Mouse (Mus musculus) cerebellum, postnatal 36 days (tissue): ENCODE results near the gene Ppp2r2c.

Source experiments
- DNase-seq, 2 experiments: peaks; one replicate each; pipeline ENCODE4 v3.0.0; 2021 to 2022; ENCODE audit warnings: mixed read lengths in 2 of 2

The Ppp2r2c gene

DNA sequence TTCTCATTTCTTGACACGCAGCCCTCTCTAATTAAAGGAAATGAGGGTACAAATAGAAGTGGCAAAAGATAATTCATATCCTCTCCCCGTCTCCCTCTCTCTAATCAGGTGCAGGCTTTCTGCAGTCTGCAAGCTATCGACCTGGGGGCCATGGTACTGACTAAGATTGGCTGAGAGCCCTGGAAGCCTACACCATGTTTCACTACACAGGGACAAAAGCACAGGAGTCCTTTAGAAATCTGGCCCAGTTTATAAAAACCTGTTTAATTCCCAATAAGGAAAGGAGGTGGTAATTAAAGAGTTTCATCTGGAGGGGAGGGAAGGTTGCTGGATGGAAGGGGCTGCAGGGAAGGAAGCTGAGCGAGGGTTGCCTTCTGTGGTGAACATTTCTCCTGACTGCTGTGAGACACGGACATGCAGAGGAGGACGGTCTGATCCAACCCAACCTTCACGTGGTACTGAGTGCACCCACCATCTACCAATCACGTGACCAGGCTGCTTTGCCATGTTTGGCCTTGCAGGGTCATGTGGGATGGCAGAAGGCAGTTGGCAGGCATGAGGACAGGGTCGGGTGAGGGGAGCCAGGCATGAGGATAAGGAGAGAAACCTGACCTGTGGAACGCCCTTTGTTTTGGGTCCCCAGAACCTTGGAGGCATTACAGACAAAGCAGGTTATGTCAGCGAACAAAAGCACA lies 30.2 kb downstream of the Ppp2r2c start:
- no peak for DNase-seq

DNA sequence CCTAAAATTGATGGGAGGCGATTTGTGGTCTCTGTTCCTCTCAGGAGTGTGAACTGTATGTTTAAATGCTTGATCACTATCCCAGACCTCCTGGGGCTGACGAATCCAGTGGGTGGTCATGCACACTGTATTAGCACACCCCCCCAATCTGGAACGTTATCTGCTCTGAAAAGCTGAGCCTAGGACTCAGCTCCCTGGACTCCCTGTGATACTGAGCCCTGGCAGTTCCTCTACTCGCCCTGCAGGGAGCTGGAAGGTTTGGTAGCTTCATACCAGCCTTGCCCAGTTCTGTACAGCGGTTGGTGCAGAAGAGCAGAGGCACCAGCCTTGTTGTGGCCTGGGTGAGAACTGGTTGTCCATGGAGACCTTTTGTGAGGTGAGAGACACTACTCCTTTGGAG lies 31.1 kb downstream of the Ppp2r2c start:
- DNase-seq, result no peak

GRCm38 (mm10) chr5:36900189-36900619 lies 31.9 kb downstream of the Ppp2r2c start:
- no peak for DNase-seq

DNA sequence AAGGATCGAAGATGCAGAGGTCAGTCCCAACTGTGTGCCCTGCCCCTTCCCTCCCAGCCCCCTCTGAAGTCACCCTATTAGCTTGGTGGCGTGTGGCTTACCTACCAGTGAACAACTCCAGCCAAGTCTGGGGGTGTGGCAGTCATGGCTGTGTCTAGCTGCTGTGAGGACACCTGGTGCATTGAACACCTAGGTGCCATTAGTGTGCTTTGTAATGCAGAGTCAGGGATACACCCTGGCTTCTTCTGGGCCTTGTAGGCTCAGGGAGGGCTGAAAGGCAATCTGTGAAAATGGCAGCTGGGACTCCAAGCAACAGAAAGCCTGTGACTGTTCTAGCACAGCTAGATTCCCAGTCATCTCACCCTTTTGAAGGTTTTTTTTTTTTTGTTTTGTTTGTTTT lies 34.5 kb downstream of the Ppp2r2c start:
- no peak for DNase-seq

GRCm38 (mm10) chr5:36904131-36904530 lies 35.8 kb downstream of the Ppp2r2c start:
- peak; percentile 84 to 85 for DNase-seq

- no peak for DNase-seq
Observed at GRCm38 (mm10) chr5:36904703-36905102, 36.4 kb downstream of the Ppp2r2c start.

DNA sequence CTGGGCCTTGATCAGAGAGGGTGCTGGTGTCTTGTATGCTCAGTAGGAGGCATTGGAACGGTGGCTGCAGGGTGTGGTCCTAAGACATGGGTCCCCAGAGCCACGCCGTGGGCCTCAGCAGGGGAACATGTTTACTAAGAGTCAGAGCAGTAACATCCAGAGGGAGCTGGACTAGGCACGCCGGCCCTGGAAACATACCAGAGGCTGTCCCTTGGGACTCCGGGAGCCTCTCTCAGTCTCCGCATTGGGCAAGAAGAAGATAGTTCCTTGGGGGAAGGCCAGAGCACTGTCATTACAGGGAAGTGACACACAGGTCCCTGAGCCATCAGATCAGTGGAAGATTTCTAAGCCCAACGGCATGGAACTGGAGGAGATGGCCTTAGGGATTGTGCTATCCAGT lies 36.9 kb downstream of the Ppp2r2c start:
- no peak for DNase-seq

GRCm38 (mm10) chr5:36907695-36908094 lies 39.4 kb downstream of the Ppp2r2c start:
- DNase-seq, result no peak

- DNase-seq, result peak in 1 of 2 experiments; percentile 56
Observed at GRCm38 (mm10) chr5:36909545-36909944, 41.2 kb downstream of the Ppp2r2c start.

- DNase-seq, result no peak
Observed at GRCm38 (mm10) chr5:36910980-36911379, 42.7 kb downstream of the Ppp2r2c start.

GRCm38 (mm10) chr5:36911759-36912352 lies 43.5 kb downstream of the Ppp2r2c start:
- DNase-seq, result no peak

DNA sequence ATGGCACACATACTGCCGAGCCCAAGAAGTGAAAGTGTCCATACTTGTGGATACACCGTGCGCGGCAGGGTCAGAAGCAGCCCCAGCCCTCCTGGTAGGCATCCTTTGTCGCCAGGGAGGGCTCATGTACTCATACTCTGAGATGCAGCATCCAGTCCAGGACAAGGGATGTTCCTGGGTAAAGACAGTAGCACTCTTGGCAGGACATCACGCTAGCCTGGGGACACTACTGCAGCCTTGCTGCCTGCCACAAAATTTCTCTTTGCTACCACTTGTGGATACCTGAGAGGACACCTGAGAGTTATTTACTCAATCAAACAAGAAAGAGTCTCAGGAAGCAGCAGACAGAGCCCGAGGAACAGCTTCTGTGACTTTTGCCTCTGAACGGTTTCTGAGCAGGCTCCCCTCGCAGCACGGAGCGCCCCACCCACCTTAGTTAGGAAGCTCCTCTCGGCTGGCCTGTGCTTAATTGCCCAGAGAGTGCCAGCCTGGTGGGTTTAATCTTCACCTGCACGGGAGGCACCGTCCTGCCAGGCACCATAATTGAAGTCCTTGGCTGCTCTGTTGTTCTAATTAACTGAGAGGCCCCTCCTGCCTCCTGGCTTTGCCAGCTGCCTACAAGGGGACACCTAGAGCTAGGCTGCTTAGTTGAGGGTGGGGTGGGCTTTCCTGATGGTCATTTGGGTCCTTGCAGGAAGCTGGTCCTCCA lies 44.4 kb downstream of the Ppp2r2c start:
- no peak for DNase-seq

- no peak for DNase-seq
Observed at GRCm38 (mm10) chr5:36915256-36915655, 46.9 kb downstream of the Ppp2r2c start.

DNA sequence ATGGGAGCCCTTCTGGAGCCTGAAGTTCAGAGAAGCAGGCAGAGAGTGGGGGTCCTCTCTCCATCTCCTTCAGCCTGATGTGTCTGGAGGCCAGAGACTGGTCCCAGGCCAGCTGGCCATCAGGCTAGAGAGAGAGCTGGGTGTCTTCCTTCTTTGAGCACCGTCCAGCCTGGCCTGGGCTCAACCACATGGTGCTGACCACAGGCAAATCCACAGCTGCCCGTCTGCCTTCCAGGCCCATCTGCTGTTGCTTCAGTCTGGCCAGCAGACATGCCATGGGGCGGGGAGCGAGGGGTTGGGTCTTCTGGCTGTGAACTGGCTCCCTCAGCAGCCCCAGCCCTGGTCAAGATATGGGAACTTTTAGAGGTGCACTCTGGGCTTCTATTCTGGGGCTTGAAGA lies 48.3 kb downstream of the Ppp2r2c start:
- DNase-seq, result peak in 1 of 2 experiments; percentile 63

- peak in 1 of 2 experiments; percentile 18 for DNase-seq
Observed at GRCm38 (mm10) chr5:36917245-36917644, 48.9 kb downstream of the Ppp2r2c start.

DNA sequence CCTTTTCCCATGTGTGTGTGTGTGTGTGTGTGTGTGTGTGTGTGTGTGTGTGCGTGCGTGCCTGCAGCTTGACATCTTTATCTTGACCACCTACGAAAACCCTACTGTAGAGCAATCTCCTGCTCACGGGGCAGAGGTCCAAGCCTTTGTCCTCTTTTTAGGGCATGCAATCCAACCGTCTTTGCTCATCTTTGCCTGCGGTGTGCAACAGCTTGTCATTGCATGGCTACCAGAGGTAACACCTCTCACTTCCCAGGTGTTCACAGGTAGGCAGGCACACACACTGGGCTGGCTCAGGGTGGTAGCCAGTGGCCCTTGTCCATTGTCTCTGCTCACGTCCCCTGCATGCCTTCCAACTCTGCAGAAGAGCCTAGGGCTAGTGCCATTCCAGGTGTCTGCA lies 49.7 kb downstream of the Ppp2r2c start:
- no peak for DNase-seq

DNA sequence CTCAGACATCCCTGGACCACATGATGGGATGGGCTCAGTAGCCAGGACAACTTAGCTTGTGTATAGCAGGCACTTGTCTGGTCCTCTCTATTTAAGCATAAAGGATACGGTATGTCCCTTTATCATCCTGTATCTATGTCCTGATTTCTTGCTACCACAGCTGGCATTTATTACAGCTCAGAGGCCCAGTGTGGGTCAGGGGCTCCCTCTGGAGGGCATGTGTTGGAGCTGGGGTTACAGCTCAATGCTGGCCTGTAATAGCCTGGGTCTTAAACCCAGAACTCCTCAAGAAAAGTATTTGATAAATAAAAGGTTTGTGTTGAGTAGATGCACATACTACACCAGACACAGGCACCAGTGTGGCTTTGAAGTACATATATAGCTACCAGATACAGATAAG lies 51.8 kb downstream of the Ppp2r2c start:
- DNase-seq, result no peak

DNA sequence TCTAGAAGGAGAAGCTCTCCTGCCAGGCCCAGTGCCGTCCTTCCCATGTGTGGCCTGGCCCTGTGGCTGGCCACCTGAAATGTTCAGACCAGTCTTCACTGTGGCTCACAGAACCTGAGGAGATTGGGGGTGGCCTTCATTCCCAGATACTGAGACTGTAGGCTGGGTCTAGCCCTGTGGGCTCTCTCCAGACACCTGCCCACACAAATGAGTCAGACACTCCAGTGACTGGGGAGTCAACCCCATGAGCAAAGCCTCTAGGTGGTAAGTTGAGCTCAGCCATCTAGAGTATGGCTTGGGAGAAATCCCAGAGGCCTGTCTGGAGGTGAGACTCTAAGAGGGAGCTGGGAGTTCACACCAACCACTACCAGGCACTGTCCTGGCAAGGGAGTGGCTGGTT lies 53.6 kb downstream of the Ppp2r2c start:
- no peak for DNase-seq

DNA sequence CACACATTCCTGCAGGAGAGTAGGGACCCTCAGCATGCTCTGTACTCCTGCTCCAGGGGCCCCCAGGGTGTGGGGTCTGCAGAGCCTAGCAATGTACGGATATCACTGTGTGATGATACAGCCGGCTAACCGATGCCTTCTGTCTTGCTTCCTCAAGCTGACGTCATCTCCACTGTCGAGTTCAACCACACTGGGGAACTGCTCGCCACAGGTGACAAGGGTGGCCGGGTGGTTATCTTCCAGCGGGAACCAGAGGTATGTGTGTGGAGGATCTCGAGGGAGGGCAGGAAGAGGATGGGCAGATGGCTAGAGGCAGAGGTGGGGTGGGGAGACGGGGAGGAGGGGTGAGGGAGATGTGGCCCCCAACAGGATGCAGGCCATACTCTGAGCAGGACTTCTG lies 54.5 kb downstream of the Ppp2r2c start:
- DNase-seq, result no peak

DNA sequence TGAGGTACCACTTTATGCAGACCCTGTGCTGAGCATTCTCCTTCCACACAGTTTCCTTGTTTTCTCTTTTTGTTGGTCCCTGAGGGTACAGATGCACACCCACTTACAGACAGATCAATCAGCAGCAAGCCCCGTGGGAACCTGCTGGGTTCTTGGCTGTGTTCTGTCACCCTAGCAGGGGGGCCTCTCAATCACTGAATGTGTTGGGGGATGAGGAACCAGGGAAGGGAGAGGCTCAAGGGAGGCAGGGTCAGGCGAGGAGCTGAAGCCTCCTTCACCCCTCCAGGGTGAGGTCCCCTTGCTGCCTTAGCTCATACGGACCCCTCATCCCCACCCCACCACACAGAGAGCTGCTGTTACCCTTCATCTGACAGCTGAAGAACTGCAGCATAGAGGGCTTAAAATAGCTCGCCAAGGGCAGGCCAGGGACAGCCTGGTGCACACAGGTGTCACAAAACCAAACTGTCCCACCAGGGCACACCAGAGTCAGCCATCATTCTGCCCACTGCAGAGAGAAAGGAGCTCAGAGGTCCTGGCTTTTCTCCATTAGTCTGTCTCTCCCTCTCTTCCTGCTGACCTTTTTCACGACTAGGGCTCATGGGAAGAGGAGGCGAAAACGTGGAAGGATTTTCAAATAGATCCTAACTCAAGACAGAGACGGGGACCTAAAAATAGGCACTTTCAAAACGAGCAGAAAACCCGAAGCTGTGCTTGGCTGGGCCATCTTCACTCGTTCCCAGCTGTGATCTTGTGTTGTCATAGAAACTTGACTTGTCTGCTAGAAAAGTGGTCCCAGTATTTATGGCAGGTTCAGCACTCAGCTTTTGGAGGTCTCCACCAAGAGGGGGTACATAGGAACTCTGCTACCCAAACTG lies 55.8 kb downstream of the Ppp2r2c start:
- no peak for DNase-seq

- DNase-seq, result peak; percentile 62 to 63
Observed at GRCm38 (mm10) chr5:36928701-36929100, 60.4 kb downstream of the Ppp2r2c start.

- no peak for DNase-seq
Observed at GRCm38 (mm10) chr5:36929376-36929775, 61.1 kb downstream of the Ppp2r2c start.

DNA sequence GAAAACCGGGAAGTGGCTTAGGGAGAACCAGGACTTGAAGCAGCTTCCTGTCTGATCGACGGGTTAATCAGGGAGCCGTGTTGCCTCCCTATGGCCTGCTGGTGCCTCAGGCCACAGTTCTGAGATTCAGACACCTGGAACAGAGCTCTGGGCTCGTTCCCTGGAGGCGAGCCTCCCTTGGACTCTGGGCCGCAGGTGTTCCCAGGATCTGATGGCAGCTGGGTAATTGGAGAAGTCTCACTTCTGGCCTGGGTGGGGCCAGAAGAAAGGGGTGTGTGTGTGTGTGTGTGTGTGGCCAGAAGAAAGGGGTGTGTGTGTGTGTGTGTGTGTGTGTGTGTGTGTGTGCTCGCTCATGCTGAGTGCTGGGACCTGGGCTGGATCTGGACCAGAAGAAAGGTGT lies 65.1 kb downstream of the Ppp2r2c start:
- no peak for DNase-seq
